10 mouse cellular contexts compared by ENCODE assay signal in the genomic region with DNA sequence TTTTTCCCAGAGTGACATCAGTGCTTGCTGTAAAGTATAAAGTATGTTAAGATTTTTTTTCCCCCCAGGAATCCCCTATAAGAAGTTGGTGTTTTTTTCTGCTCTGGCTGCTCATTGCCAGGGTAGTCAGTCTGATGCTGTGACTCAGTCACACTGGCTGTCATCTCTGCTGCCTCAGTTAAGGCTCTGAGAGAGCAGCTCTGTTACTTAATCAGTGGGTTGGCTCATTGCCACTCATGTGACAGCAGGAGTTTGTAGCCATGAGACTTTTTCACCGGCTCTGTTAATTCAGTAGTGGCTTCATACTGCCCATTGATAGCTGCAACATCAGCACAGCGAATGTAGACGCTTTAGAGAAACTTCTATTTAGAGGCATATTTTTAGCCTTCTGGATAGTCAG.
A peak's percentile ranks its signal among the peaks of the same experiment; 100 is the strongest.
DNase-seq lines count a peak whose midpoint lies in the region; ATAC-seq lines count a peak whose summit lies in the region.
"Had no signal": no experiment of that assay in that cellular context is flagged by ENCODE, and none has a peak within 500 bp of the region (broad histone marks: within the 10 kb centered on the region; RNA-seq: fewer than 3 reads in every experiment).

No protein-coding gene starts in this region.

- ATAC-seq in kidney, embryonic 14.5 days (ENCODE audit: low FRiP score, low TSS enrichment), result no peak
- no peak for ATAC-seq in hindbrain, embryonic 12.5 days (ENCODE audit: low FRiP score)

- no peaks in the 10 kb centered on the region for H3K9me3 ChIP-seq in kidney, embryonic 14.5 days (ENCODE audit: control insufficient read depth, low read length)
- H3K9me3 ChIP-seq in hindbrain, embryonic 12.5 days (replicated peaks), result no peaks in the 10 kb centered on the region
- H3K9me3 ChIP-seq: embryonic facial prominence, embryonic 12.5 days had no signal

- H3K4me1 ChIP-seq in kidney, embryonic 14.5 days (ENCODE audit: control insufficient read depth, insufficient read depth, low read length), result no peaks in the 10 kb centered on the region
- peaks cover 25% of the 10 kb centered on the region for H3K4me1 ChIP-seq in hindbrain, embryonic 12.5 days

- H3K4me2 ChIP-seq in kidney, embryonic 14.5 days (replicated peaks; ENCODE audit: low read depth, low read length), result no peak overlapping the region
- H3K4me2 ChIP-seq in hindbrain, embryonic 12.5 days (replicated peaks), result no peak overlapping the region
- H3K4me2 ChIP-seq: embryonic facial prominence, embryonic 12.5 days had no signal

- no peaks in the 10 kb centered on the region for H3K27me3 ChIP-seq in kidney, embryonic 14.5 days (ENCODE audit: control insufficient read depth, insufficient read depth, low read length)
- H3K27me3 ChIP-seq in hindbrain, embryonic 12.5 days, result no peaks in the 10 kb centered on the region
- H3K27me3 ChIP-seq: embryonic facial prominence, embryonic 12.5 days had no signal

- DNase-seq in adrenal gland, postnatal 10 days, result peak; percentile 69
- no peak for DNase-seq in adrenal gland, adult 8-10 months
- peak; percentile 26 for DNase-seq in kidney, adult 18-20 months
- DNase-seq in Muller cell, postnatal 12 days (ENCODE audit: inconsistent ontology term), result peak; percentile 40
- peak; percentile 40 to 56 for DNase-seq in kidney, adult 8-10 months
- DNase-seq in ovary, postnatal 36 days (ENCODE audit: low spot score), result no peak

- H3K36me3 ChIP-seq in kidney, embryonic 14.5 days (ENCODE audit: control insufficient read depth, insufficient read depth, low read length), result no peaks in the 10 kb centered on the region
- no peaks in the 10 kb centered on the region for H3K36me3 ChIP-seq in hindbrain, embryonic 12.5 days
- H3K36me3 ChIP-seq: embryonic facial prominence, embryonic 12.5 days had no signal

- WGBS in kidney, embryonic 14.5 days, result 74% methylated on average over 3 of the region's 3 CpGs
- 81% methylated on average over 3 of the region's 3 CpGs for WGBS in hindbrain, embryonic 12.5 days

- H3K27ac ChIP-seq in kidney, embryonic 14.5 days (ENCODE audit: low read depth, low read length), result no peak overlapping the region
- no peak overlapping the region for H3K27ac ChIP-seq in hindbrain, embryonic 12.5 days
- H3K27ac ChIP-seq: embryonic facial prominence, embryonic 12.5 days; liver, embryonic 14.5 days had no signal

- H3K4me3 ChIP-seq in kidney, embryonic 14.5 days (ENCODE audit: low read length), result no peak overlapping the region
- H3K4me3 ChIP-seq in hindbrain, embryonic 12.5 days, result no peak overlapping the region
- H3K4me3 ChIP-seq: embryonic facial prominence, embryonic 12.5 days had no signal

- H3K9ac ChIP-seq in kidney, embryonic 14.5 days (ENCODE audit: low read depth, low read length), result no peak overlapping the region
- no peak overlapping the region for H3K9ac ChIP-seq in hindbrain, embryonic 12.5 days
- H3K9ac ChIP-seq: embryonic facial prominence, embryonic 12.5 days; liver, embryonic 14.5 days had no signal

Comparison
In these comparisons a context has a peak if more than half of its experiments do, and no peak if none do; other contexts are left out.
1. DNase-seq: peak in adrenal gland, postnatal 10 days (single experiment), kidney, adult 18-20 months (single experiment), Muller cell, postnatal 12 days (single experiment) and kidney, adult 8-10 months (2 of 2); none in adrenal gland, adult 8-10 months (single experiment) and ovary, postnatal 36 days (single experiment).